Mouse (Mus musculus): ENCODE measurements around the gene Ankrd34a.

DNA sequence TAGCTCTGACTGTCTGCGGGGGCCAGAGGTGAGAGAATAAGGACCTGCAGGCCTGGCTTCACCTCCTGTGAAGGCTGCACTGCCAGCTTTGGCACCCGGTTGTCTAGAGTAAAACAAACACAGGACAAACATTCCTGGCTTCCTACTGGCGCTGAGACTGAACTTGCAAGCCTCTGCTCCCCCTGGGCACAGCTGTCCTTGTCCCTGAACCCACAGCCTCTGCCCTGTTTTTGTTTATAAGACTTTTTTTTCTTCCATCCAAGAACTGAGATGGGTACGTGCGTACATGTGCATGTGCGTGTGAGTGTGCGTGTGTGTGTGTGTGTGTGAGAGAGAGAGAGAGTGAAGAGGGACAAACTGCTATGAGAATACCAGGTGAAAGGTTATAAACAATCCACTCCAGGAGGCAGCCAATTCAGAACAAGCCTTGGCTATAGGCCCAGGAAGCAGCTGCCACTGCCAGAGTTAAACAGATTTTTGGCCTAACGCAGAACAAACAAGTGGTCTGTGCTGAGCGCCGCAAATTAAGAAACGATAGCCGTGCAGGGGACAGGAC lies 41.3 kb upstream of the Ankrd34a start:
- TF ChIP-seq CTCF (IDR thresholded peaks at IDR 0.05; ENCODE audit: borderline replicate concordance, insufficient read depth, low read length) (no peak), POLR2A (IDR thresholded peaks at IDR 0.05; ENCODE audit: low read depth, low read length) (no peak)
